Mouse (Mus musculus) cortical plate, adult 2 months (tissue): ENCODE data around the gene Stard8.

ENCODE experiments used
- CTCF ChIP-seq: fragments of 200-500 bp; IDR thresholded peaks from 2 replicates; pipeline ENCODE4 v1.5.1; 2011; ENCODE audit warnings: mild to moderate bottlenecking, control low read depth, low read length; ENCODE audit not compliant: insufficient read depth; ENCODE audit errors: extremely low read depth
- POLR2A ChIP-seq: fragments of 200-500 bp; IDR thresholded peaks from 2 replicates; pipeline ENCODE4 v1.6.1; 2011; ENCODE audit warnings: mild to moderate bottlenecking, low read length, control low read depth; ENCODE audit not compliant: insufficient read depth; ENCODE audit errors: extremely low read depth

DNA sequence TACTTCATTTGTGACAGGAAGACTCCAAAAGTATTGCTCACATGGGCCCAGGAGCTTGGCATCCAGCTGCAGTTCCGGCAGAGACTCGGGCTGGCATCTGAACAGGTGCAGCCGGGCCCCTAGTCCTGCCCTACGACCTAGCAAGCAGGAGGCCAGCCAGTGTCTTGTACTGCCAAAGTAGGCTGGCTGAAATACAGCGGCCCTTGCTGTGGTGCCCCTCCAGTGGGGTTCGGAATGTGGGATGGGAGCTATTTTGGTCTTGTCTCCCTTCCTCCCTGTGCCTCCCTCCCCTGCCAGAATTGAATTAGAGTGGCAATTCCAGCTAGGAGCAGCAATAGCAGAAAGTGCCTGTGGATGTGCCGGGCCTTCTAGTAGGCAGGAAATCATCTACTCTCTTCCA is 51.5 kb downstream of the Stard8 start:
- TF ChIP-seq CTCF: no peak
- no peak for TF ChIP-seq POLR2A
